9 mouse cellular contexts compared by ENCODE assay signal in the genomic region with DNA sequence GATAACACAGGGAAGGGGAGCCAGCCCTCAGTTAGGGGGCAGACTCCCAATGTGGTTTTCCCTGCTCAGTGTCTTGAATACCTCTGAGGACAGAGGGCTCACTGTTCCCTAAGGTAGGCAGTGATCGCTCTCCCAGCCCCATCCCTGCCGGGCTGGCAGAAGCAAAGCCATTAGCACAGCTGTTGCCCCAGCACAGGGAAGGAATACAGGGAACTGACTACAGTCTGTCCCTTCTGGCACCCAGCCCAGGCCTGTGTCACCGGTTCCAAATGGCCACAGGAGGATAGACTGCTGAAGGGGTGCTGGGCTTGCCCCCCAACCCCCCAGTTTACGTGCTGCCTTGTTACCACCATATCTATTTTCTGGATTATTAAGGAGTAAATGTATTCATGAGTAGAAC. TPM values are rescaled to one million over a fixed set of nuclear protein-coding genes. Genes with fewer than 3 reads are reported as not detected.
A peak's percentile ranks its signal among the peaks of the same experiment; 100 is the strongest.
DNase-seq lines count a peak whose midpoint lies in the region; ATAC-seq and TF ChIP-seq lines count a peak whose summit lies in the region.
"Had no signal": no experiment of that assay in that cellular context is flagged by ENCODE, and none has a peak within 500 bp of the region (broad histone marks: within the 10 kb centered on the region; RNA-seq: fewer than 3 reads in every experiment).

No protein-coding gene starts in this region.

- H3K27me3 ChIP-seq in intestine, embryonic 14.5 days (replicated peaks; ENCODE audit: control insufficient read depth, insufficient read depth, low read length): no peaks in the 10 kb centered on the region
- no peaks in the 10 kb centered on the region for H3K27me3 ChIP-seq in intestine, postnatal 0 days (replicated peaks; ENCODE audit: control insufficient read depth, insufficient read depth, low read length)
- H3K27me3 ChIP-seq in forebrain, embryonic 12.5 days: no peaks in the 10 kb centered on the region
- no peaks in the 10 kb centered on the region for H3K27me3 ChIP-seq in lung, embryonic 15.5 days

- H3K4me3 ChIP-seq in intestine, embryonic 14.5 days (ENCODE audit: low read depth, low read length): no peak overlapping the region
- no peak overlapping the region for H3K4me3 ChIP-seq in intestine, postnatal 0 days (ENCODE audit: low read depth, low read length)
- H3K4me3 ChIP-seq in forebrain, embryonic 12.5 days (replicated peaks): no peak overlapping the region
- H3K4me3 ChIP-seq in lung, embryonic 15.5 days: no peak overlapping the region

- intact Hi-C loops in heart, postnatal 36 days (cut with DNase I): no loop called here

- peaks cover 26% of the 10 kb centered on the region for H3K36me3 ChIP-seq in intestine, embryonic 14.5 days (ENCODE audit: control insufficient read depth, insufficient read depth, low read length)
- H3K36me3 ChIP-seq in intestine, postnatal 0 days (ENCODE audit: control insufficient read depth, insufficient read depth): peaks cover 29% of the 10 kb centered on the region
- peaks cover 5% of the 10 kb centered on the region; the same call in 1 of the 2 replicates for H3K36me3 ChIP-seq in forebrain, embryonic 12.5 days (replicated peaks)
- H3K36me3 ChIP-seq in lung, embryonic 15.5 days: 0 out of 2 replicates have a peak, but pooled peaks cover 3% of the 10 kb centered on the region

- peaks cover 40% of the 10 kb centered on the region for H3K4me1 ChIP-seq in intestine, embryonic 14.5 days (replicated peaks; ENCODE audit: control insufficient read depth, insufficient read depth, low read length)
- peaks cover 34% of the 10 kb centered on the region for H3K4me1 ChIP-seq in intestine, postnatal 0 days (replicated peaks; ENCODE audit: control insufficient read depth, insufficient read depth, low read length)
- H3K4me1 ChIP-seq in forebrain, embryonic 12.5 days: peaks cover 51% of the 10 kb centered on the region
- peaks cover 59% of the 10 kb centered on the region for H3K4me1 ChIP-seq in lung, embryonic 15.5 days

- H3K9me3 ChIP-seq in intestine, embryonic 14.5 days (ENCODE audit: control insufficient read depth, low read length): no peaks in the 10 kb centered on the region
- no peaks in the 10 kb centered on the region for H3K9me3 ChIP-seq in intestine, postnatal 0 days (ENCODE audit: control insufficient read depth)
- no peaks in the 10 kb centered on the region for H3K9me3 ChIP-seq in forebrain, embryonic 12.5 days
- no peaks in the 10 kb centered on the region for H3K9me3 ChIP-seq in lung, embryonic 15.5 days

- no peak overlapping the region; the same call in 1 of the 2 replicates for H3K27ac ChIP-seq in intestine, embryonic 14.5 days (ENCODE audit: low read depth)
- no peak overlapping the region; the same call in 1 of the 2 replicates for H3K27ac ChIP-seq in intestine, postnatal 0 days (ENCODE audit: low read depth, low read length)
- peak overlapping the region; percentile 84 for H3K27ac ChIP-seq in forebrain, embryonic 12.5 days
- peak overlapping the region; percentile 86 for H3K27ac ChIP-seq in lung, embryonic 15.5 days

- no peak for DNase-seq in intestine, embryonic 14.5 days (ENCODE audit: low spot score)
- peak; percentile 92 for DNase-seq in Muller cell, postnatal 12 days (ENCODE audit: inconsistent ontology term)
- DNase-seq in heart, postnatal 36 days: peak; percentile 64 to 72
- peak; percentile 73 for DNase-seq in testis, postnatal 14 days (ENCODE audit: low spot score)
- DNase-seq in ovary, postnatal 14 days (ENCODE audit: low spot score): no peak

- WGBS in intestine, embryonic 14.5 days: 39% methylated on average over 4 of the region's 4 CpGs
- WGBS in intestine, postnatal 0 days: 18% methylated on average over 4 of the region's 4 CpGs
- 43% methylated on average over 4 of the region's 4 CpGs for WGBS in forebrain, embryonic 12.5 days
- WGBS in lung, embryonic 15.5 days: 24% methylated on average over 4 of the region's 4 CpGs

- no peak overlapping the region for H3K9ac ChIP-seq in intestine, embryonic 14.5 days (ENCODE audit: low read length)
- no peak overlapping the region for H3K9ac ChIP-seq in intestine, postnatal 0 days (ENCODE audit: low read depth, low read length)
- 0 out of 2 replicates have a peak overlapping the region, but pooled peaks have one; percentile 2 for H3K9ac ChIP-seq in forebrain, embryonic 12.5 days
- no peak overlapping the region for H3K9ac ChIP-seq in lung, embryonic 15.5 days

- H3K4me2 ChIP-seq in intestine, embryonic 14.5 days (ENCODE audit: low read length): no peak overlapping the region
- no peak overlapping the region for H3K4me2 ChIP-seq in intestine, postnatal 0 days (replicated peaks; ENCODE audit: low read depth)
- H3K4me2 ChIP-seq in forebrain, embryonic 12.5 days: no peak overlapping the region; the same call in 1 of the 2 replicates
- H3K4me2 ChIP-seq in lung, embryonic 15.5 days: peak overlapping the region; percentile 34

- TF ChIP-seq CTCF in intestine, postnatal 0 days (IDR thresholded peaks at IDR 0.05; ENCODE audit: low read depth): no peak

- 0 out of 2 replicates have a peak, but pooled peaks have one; percentile 21 for ATAC-seq in intestine, embryonic 14.5 days (replicated peaks; ENCODE audit: low FRiP score, low TSS enrichment, low read depth)
- ATAC-seq in intestine, postnatal 0 days: no peak; the same call in 1 of the 2 replicates
- peak; percentile 67 for ATAC-seq in forebrain, embryonic 12.5 days (ENCODE audit: low FRiP score)
- ATAC-seq in lung, embryonic 15.5 days (ENCODE audit: borderline replicate concordance, extremely low read depth, low FRiP score, low TSS enrichment): peak; percentile 20; the same call in 1 of the 2 replicates

RNA-seq across cellular contexts. Expression of gene Efhd2, which starts 7.2 kb away (rescaled TPM):
- polyA plus RNA-seq in intestine, embryonic 14.5 days (2014; fragmentation: Nextera tagmentation; extraction: Ambion mirVana): 59.4 and 75.6 TPM in 2 replicates
- polyA plus RNA-seq in intestine, postnatal 0 days (2015; fragmentation: Nextera tagmentation; extraction: Ambion mirVana): 173 and 181 TPM in 2 replicates
- 75.3 and 90.6 TPM in 2 replicates for polyA plus RNA-seq in forebrain, embryonic 12.5 days (2016; fragmentation: Nextera tagmentation; extraction: Ambion mirVana)
- 10 to 100 TPM; 20.4 to 21.3 TPM for total RNA-seq in heart, postnatal 36 days (2021)
- 102 TPM in 2 replicates for polyA plus RNA-seq in lung, embryonic 15.5 days (2015; fragmentation: Nextera tagmentation; extraction: Ambion mirVana)

RNA-seq across cellular contexts. Expression of gene Ctrc, which starts 21.3 kb away (rescaled TPM):
- polyA plus RNA-seq in intestine, embryonic 14.5 days (2014; fragmentation: Nextera tagmentation; extraction: Ambion mirVana): not detected in 2 replicates
- not detected in 2 replicates for polyA plus RNA-seq in intestine, postnatal 0 days (2015; fragmentation: Nextera tagmentation; extraction: Ambion mirVana)
- not detected in 2 replicates for polyA plus RNA-seq in forebrain, embryonic 12.5 days (2016; fragmentation: Nextera tagmentation; extraction: Ambion mirVana)
- not detected for total RNA-seq in heart, postnatal 36 days (2021)
- polyA plus RNA-seq in lung, embryonic 15.5 days (2015; fragmentation: Nextera tagmentation; extraction: Ambion mirVana): not detected in 2 replicates
- total RNA-seq: MEL had no signal

RNA-seq across cellular contexts. Expression of gene Cela2a, which starts 41.5 kb away (rescaled TPM):
- 6.9 TPM in 1 of 2 replicates, not detected in the other for polyA plus RNA-seq in intestine, embryonic 14.5 days (2014; fragmentation: Nextera tagmentation; extraction: Ambion mirVana)
- polyA plus RNA-seq in intestine, postnatal 0 days (2015; fragmentation: Nextera tagmentation; extraction: Ambion mirVana): 35.6 and 65.3 TPM in 2 replicates
- not detected in 2 replicates for polyA plus RNA-seq in forebrain, embryonic 12.5 days (2016; fragmentation: Nextera tagmentation; extraction: Ambion mirVana)
- not detected for total RNA-seq in heart, postnatal 36 days (2021)
- 2.1 TPM in 1 of 2 replicates, not detected in the other for polyA plus RNA-seq in lung, embryonic 15.5 days (2015; fragmentation: Nextera tagmentation; extraction: Ambion mirVana)
- total RNA-seq: MEL had no signal

Comparison
In these comparisons a context has a peak if more than half of its experiments do, and no peak if none do; other contexts are left out.
1. DNase-seq: peak in Muller cell, postnatal 12 days (single experiment), heart, postnatal 36 days (2 of 2) and testis, postnatal 14 days (single experiment); none in intestine, embryonic 14.5 days (single experiment) and ovary, postnatal 14 days (single experiment).
2. H3K27ac ChIP-seq: peak in forebrain, embryonic 12.5 days (single experiment) and lung, embryonic 15.5 days (single experiment); none in intestine, embryonic 14.5 days (single experiment) and intestine, postnatal 0 days (single experiment).